Mouse (Mus musculus) midbrain, embryonic 10.5 days (tissue): ENCODE data around the gene Olfml3. TPM values are rescaled to one million over a fixed set of nuclear protein-coding genes. Genes with fewer than 3 reads are reported as not detected.
A peak's percentile ranks its signal among the peaks of the same experiment; 100 is the strongest.

Experiments used
- DNase-seq: peaks from one replicate; pipeline ENCODE4 v3.0.0-alpha.2; 2017; ENCODE audit warnings: low spot score
- H3K27ac ChIP-seq: fragments of 300-500 bp; sonication (generic); replicated peaks from 2 replicates; pipeline ENCODE4 v1.5.1; 2016; ENCODE audit warnings: mild to moderate bottlenecking
- H3K27me3 ChIP-seq: fragments of 300-500 bp; sonication (generic); 2 replicates; pipeline ENCODE4 v1.6.1; 2016; ENCODE audit warnings: low read depth, mild to moderate bottlenecking; ENCODE audit not compliant: poor library complexity, severe bottlenecking
- H3K36me3 ChIP-seq: fragments of 300-500 bp; sonication (generic); 2 replicates; pipeline ENCODE4 v1.6.1; 2016; ENCODE audit warnings: mild to moderate bottlenecking, moderate library complexity
- H3K4me1 ChIP-seq: fragments of 300-500 bp; sonication (generic); 2 replicates; pipeline ENCODE4 v1.6.1; 2016
- H3K4me3 ChIP-seq: fragments of 300-500 bp; sonication (generic); 2 replicates; pipeline ENCODE4 v1.5.1; 2016; ENCODE audit warnings: mild to moderate bottlenecking, moderate library complexity
- H3K9me3 ChIP-seq: fragments of 300-500 bp; sonication (generic); replicated peaks from 2 replicates; pipeline ENCODE4 v1.6.1; 2016; ENCODE audit warnings: mild to moderate bottlenecking
- WGBS: fragments of 180-500 bp; shearing (Covaris S2); methylation state at CpG from one replicate; pipeline ENCODE4 v1.1.7; 2016; 5-methylcytosine and 5-hydroxymethylcytosine counted together
- polyA plus RNA-seq: library from polyadenylated mRNA; unstranded; fragments of >200 nt; fragmentation: Nextera tagmentation; extraction: Ambion mirVana; gene quantifications from 2 replicates; pipeline ENCODE4 v1.2.1, GENCODE M21; 2016

Gene Olfml3
- polyA plus RNA-seq, 1 experiment from 2014 or later = 9.9 TPM

GRCm38 (mm10) chr3:103715762-103716693, 21.8 kb downstream of the Olfml3 start:
- Histone ChIP-seq H3K27ac (peak overlapping the region; percentile 77), H3K9me3 (no peaks in the 10 kb centered on the region), H3K4me3 (no peak overlapping the region), H3K36me3 (no peaks in the 10 kb centered on the region), H3K27me3 (peaks cover 14% of the 10 kb centered on the region), H3K4me1 (peaks cover 27% of the 10 kb centered on the region)
- peak; percentile 70 for DNase-seq
- 28% methylated on average over 11 of the region's 11 CpGs for WGBS

GRCm38 (mm10) chr3:103714942-103715341, 22.9 kb downstream of the Olfml3 start:
- Histone ChIP-seq H3K4me1 (peaks cover 27% of the 10 kb centered on the region), H3K4me3 (no peak overlapping the region), H3K27ac (0 out of 2 replicates have a peak overlapping the region, but pooled peaks have one; percentile 1), H3K36me3 (no peaks in the 10 kb centered on the region), H3K9me3 (no peaks in the 10 kb centered on the region), H3K27me3 (peaks cover 14% of the 10 kb centered on the region)
- no peak for DNase-seq
- 87% methylated on average over 8 of the region's 8 CpGs for WGBS

- no peak overlapping the region for H3K27ac ChIP-seq
- WGBS = 77% methylated on average over 7 of the region's 7 CpGs
Observed at GRCm38 (mm10) chr3:103714236-103714875, 23.4 kb downstream of the Olfml3 start.

GRCm38 (mm10) chr3:103712196-103712595, 25.6 kb downstream of the Olfml3 start:
- Histone ChIP-seq H3K27ac (no peak overlapping the region), H3K4me1 (peaks cover 26% of the 10 kb centered on the region), H3K4me3 (no peak overlapping the region), H3K27me3 (peaks cover 14% of the 10 kb centered on the region), H3K36me3 (no peaks in the 10 kb centered on the region), H3K9me3 (no peaks in the 10 kb centered on the region)
- DNase-seq = no peak
- 93% methylated on average over 4 of the region's 4 CpGs for WGBS

More at GRCm38 (mm10) chr3:103714236-103714875, 23.4 kb downstream of the Olfml3 start:
- peaks cover 14% of the 10 kb centered on the region for H3K27me3 ChIP-seq
- H3K36me3 ChIP-seq = no peaks in the 10 kb centered on the region
- H3K4me3 ChIP-seq = no peak overlapping the region
- peaks cover 27% of the 10 kb centered on the region for H3K4me1 ChIP-seq
- no peak for DNase-seq
- H3K9me3 ChIP-seq = no peaks in the 10 kb centered on the region

GRCm38 (mm10) chr3:103709470-103710040, 28.2 kb downstream of the Olfml3 start:
- no peaks in the 10 kb centered on the region for H3K9me3 ChIP-seq
- H3K4me3 ChIP-seq = no peak overlapping the region
- H3K36me3 ChIP-seq = no peaks in the 10 kb centered on the region
- H3K27me3 ChIP-seq = peaks cover 2% of the 10 kb centered on the region; the same call in 1 of the 2 replicates
- DNase-seq = no peak
- no peak overlapping the region for H3K27ac ChIP-seq
- 88% methylated on average over 5 of the region's 5 CpGs for WGBS
- H3K4me1 ChIP-seq = peaks cover 7% of the 10 kb centered on the region; the same call in 1 of the 2 replicates

- H3K4me1 ChIP-seq = peaks cover 7% of the 10 kb centered on the region; the same call in 1 of the 2 replicates
- 93% methylated on average over 12 of the region's 12 CpGs for WGBS
- DNase-seq = no peak
- no peak overlapping the region for H3K27ac ChIP-seq
- no peaks in the 10 kb centered on the region for H3K27me3 ChIP-seq
- no peak overlapping the region for H3K4me3 ChIP-seq
- no peaks in the 10 kb centered on the region for H3K36me3 ChIP-seq
- H3K9me3 ChIP-seq = no peaks in the 10 kb centered on the region
Observed at GRCm38 (mm10) chr3:103705426-103705825, 32.4 kb downstream of the Olfml3 start.

GRCm38 (mm10) chr3:103704661-103705060, 33.1 kb downstream of the Olfml3 start:
- Histone ChIP-seq H3K4me1 (peaks cover 7% of the 10 kb centered on the region; the same call in 1 of the 2 replicates), H3K36me3 (no peaks in the 10 kb centered on the region), H3K27ac (no peak overlapping the region), H3K27me3 (no peaks in the 10 kb centered on the region), H3K4me3 (no peak overlapping the region), H3K9me3 (no peaks in the 10 kb centered on the region)
- 87% methylated on average over 6 of the region's 6 CpGs for WGBS
- DNase-seq = no peak

- Histone ChIP-seq H3K9me3 (no peaks in the 10 kb centered on the region), H3K36me3 (no peaks in the 10 kb centered on the region), H3K4me1 (no peaks in the 10 kb centered on the region), H3K27me3 (no peaks in the 10 kb centered on the region), H3K27ac (no peak overlapping the region), H3K4me3 (no peak overlapping the region)
- 83% methylated on average over 1 of the region's 1 CpGs for WGBS
- DNase-seq = no peak
Observed at GRCm38 (mm10) chr3:103696388-103696925, 41.3 kb downstream of the Olfml3 start.

GRCm38 (mm10) chr3:103695556-103695955, 42.2 kb downstream of the Olfml3 start:
- no peak overlapping the region for H3K4me3 ChIP-seq
- H3K4me1 ChIP-seq = no peaks in the 10 kb centered on the region
- H3K9me3 ChIP-seq = no peaks in the 10 kb centered on the region
- no peak overlapping the region for H3K27ac ChIP-seq
- no peak for DNase-seq
- H3K36me3 ChIP-seq = no peaks in the 10 kb centered on the region
- H3K27me3 ChIP-seq = no peaks in the 10 kb centered on the region
- WGBS = 77% methylated on average over 3 of the region's 3 CpGs

GRCm38 (mm10) chr3:103690506-103690905, 47.3 kb downstream of the Olfml3 start:
- DNase-seq = no peak
- Histone ChIP-seq H3K4me3 (no peak overlapping the region), H3K27ac (no peak overlapping the region), H3K9me3 (no peaks in the 10 kb centered on the region), H3K4me1 (no peaks in the 10 kb centered on the region), H3K36me3 (no peaks in the 10 kb centered on the region), H3K27me3 (no peaks in the 10 kb centered on the region)
- WGBS = 86% methylated on average over 3 of the region's 3 CpGs

GRCm38 (mm10) chr3:103689043-103689442, 48.8 kb downstream of the Olfml3 start:
- H3K27ac ChIP-seq = no peak overlapping the region
- peaks cover 10% of the 10 kb centered on the region; the same call in 1 of the 2 replicates for H3K27me3 ChIP-seq
- no peaks in the 10 kb centered on the region for H3K4me1 ChIP-seq
- no peak for DNase-seq
- no peak overlapping the region for H3K4me3 ChIP-seq
- WGBS = 74% methylated on average over 1 of the region's 1 CpGs
- no peaks in the 10 kb centered on the region for H3K9me3 ChIP-seq
- no peaks in the 10 kb centered on the region for H3K36me3 ChIP-seq

GRCm38 (mm10) chr3:103683966-103684319, 53.9 kb downstream of the Olfml3 start:
- Histone ChIP-seq H3K36me3 (no peaks in the 10 kb centered on the region), H3K9me3 (no peaks in the 10 kb centered on the region), H3K4me1 (peaks cover 26% of the 10 kb centered on the region), H3K27ac (no peak overlapping the region), H3K4me3 (peak overlapping the region; percentile 42; the same call in 1 of the 2 replicates), H3K27me3 (peaks cover 37% of the 10 kb centered on the region)
- 42% methylated on average over 5 of the region's 5 CpGs for WGBS
- DNase-seq = no peak
